Mouse (Mus musculus) inflammation-experienced regulatory T-cells, adult 6 months (primary cell): ENCODE data around the gene Col12a1. TPM values are rescaled to one million over a fixed set of nuclear protein-coding genes. Genes with fewer than 3 reads are reported as not detected.

Experiments
- ATAC-seq: one replicate; pipeline ENCODE4 v1.8.0; 2017
- polyA plus RNA-seq, 3 experiments: library from polyadenylated mRNA; unstranded; fragments of 100-300 nt; shearing (Covaris generic); gene quantifications; one replicate each; pipeline ENCODE4 v1.2.1; 2017

The Col12a1 gene
- polyA plus RNA-seq, 3 experiments from 2014 or later: 0.13 TPM; not detected in 2

DNA sequence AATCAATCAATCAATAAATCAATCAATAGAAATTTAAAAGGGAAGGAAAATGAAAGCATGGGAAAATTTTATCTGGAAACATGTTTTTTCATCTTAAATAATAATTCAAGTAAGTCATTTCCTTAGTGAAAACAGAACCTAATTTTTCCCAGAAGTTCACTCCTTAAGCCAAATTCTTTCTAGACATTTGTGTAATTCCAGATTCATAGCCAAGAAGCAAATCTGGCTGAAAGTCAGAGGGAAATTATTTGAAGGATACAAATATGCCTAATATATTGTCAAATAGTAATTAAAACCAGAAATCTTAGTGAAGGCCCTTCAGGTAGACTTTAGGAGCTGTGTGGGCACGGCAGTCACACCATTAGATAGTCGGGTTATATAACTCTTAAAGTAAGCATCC lies 115.2 kb downstream of the Col12a1 start:
- no peak for ATAC-seq

DNA sequence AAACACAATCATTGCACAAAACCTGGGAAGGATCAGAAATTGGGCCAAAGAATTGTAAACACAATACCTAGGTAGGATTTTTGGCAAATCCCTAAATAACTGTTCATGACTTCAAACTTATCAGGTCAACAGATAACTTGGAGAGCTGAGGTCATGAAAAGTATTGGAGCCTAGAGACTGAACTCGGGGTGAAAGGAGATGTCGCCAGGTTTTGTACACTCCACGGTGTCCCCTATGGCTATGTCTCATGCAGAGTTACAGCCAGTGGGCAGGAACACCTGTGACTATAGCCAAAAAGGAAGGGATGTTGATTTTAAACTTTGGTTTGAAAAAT lies 118.4 kb downstream of the Col12a1 start:
- no peak for ATAC-seq

DNA sequence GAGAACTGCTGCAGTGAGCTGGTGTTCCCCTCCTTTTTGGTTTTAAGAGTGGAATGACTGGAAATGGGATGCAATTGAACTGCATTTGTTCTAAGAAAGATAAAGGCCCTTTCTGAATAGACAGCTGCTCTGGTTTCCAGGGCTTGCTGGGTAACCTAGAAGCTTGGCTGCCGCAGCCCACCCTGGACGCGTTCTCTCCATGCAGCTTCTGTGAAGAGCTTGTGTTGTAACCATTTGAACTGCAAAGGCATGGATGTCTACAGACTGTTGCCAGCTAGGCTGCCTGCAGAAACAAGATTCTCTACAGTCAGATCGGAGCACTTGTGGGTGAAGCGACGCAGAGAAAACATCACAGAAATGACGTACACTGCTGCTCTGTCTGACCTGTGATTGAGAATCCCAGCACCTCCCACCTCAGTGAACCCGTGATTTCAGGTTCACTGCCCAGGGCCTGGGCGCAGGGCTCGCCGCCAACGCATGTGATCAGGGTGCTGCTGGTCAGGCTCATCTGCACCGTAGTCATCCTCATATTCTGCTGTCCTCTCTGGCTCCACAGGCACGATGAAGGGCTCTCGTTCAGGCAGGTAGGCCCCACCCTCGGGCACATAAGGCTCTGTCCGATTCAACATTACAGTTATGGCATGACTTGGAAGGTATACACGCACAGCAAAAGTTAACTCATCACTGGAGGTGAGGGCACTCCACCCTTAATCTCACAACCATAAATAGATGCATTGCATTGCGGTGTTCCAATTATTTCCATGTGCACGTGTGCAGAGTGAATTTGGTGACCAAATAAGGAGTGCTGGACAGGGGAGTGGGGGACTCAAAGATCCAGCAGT lies 119.0 kb downstream of the Col12a1 start:
- no peak for ATAC-seq

- ATAC-seq: no peak
Observed at GRCm38 (mm10) chr9:79598578-79598977, 120.1 kb downstream of the Col12a1 start.

- ATAC-seq: no peak
Observed at GRCm38 (mm10) chr9:79586415-79587195, 132.0 kb downstream of the Col12a1 start.

DNA sequence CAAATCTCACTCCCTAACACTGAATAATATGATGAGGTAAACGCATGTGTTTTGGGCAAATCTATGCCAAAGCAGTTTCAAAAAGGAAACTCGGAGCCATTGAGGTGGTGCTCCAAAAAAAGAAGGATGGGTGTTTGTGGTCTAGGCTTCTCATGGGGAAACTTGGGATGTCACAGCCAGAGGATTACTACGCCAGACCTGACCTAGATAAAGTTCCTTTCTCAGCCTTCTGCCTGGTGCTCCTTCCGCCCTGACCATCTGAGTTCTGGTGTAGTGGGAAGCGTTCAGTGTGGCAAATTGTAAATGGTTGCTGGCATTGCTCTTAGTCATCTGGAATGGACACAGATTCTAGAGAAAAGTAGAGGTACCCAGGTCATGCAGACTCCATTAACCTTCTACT lies 151.8 kb downstream of the Col12a1 start:
- no peak for ATAC-seq

GRCm38 (mm10) chr9:79553297-79553696 lies 165.3 kb downstream of the Col12a1 start:
- ATAC-seq: no peak

Other genes starting within 250 kb of the Col12a1 start
- gene Cox7a2, start 41.0 kb upstream of the Col12a1 start, polyA plus RNA-seq: 100 to 1,000 TPM; 249 to 393 (median 268) TPM
- 10 to 100 TPM; 46.2 to 64.8 (median 46.9) TPM for gene Tmem30a, start 74.7 kb upstream of the Col12a1 start, polyA plus RNA-seq